Mouse (Mus musculus): Measurements from ENCODE around the gene Swap70. TPM values are rescaled to one million over a fixed set of nuclear protein-coding genes. Genes with fewer than 3 reads are reported as not detected.

Swap70 gene
- total and polyA plus RNA-seq, 3 experiments = 296 to 398 (median 370) TPM

- H3K36me3 ChIP-seq (replicated peaks in 1 of 2; ENCODE audit: control insufficient read depth in 1 of 2, insufficient read depth in 1 of 2, low read length in 1 of 2) = peaks cover 49 to 84% of the 10 kb centered on the region in 2 experiments
- TF ChIP-seq SIN3A (IDR thresholded peaks at IDR 0.05; ENCODE audit: low read length) (no peak), MXI1 (IDR thresholded peaks at IDR 0.05; ENCODE audit: low read depth, low read length) (no peak), USF2 (conservative IDR thresholded peaks at IDR 0.05; ENCODE audit: low read depth, low read length) (no peak), ZMIZ1 (IDR thresholded peaks at IDR 0.05; ENCODE audit: low read depth, low read length) (no peak), TCF12 (IDR thresholded peaks at IDR 0.05; ENCODE audit: low read depth, low read length) (no peak), MYC (IDR thresholded peaks at IDR 0.05; ENCODE audit: low read depth, low read length) (no peak), HCFC1 (IDR thresholded peaks at IDR 0.05; ENCODE audit: low read depth, low read length) (no peak), NRF1 (IDR thresholded peaks at IDR 0.05; ENCODE audit: low read depth, low read length) (no peak), EP300 (IDR thresholded peaks at IDR 0.05; ENCODE audit: low read length) (no peak), ELF1 (IDR thresholded peaks at IDR 0.05; ENCODE audit: low read depth, low read length) (no peak), NELFE (IDR thresholded peaks at IDR 0.05; ENCODE audit: low read depth, low read length) (no peak), MAZ (IDR thresholded peaks at IDR 0.05; ENCODE audit: low read depth, low read length) (no peak), CHD2 (IDR thresholded peaks at IDR 0.05; ENCODE audit: low read length) (no peak), CTCF (conservative IDR thresholded peaks at IDR 0.05 in 1 of 2, IDR thresholded peaks at IDR 0.05 in 1 of 2; ENCODE audit: low read depth in 2 of 2, low read length in 2 of 2) (no peak), SMC3 (IDR thresholded peaks at IDR 0.05; ENCODE audit: low read depth, low read length) (no peak), E2F4 (IDR thresholded peaks at IDR 0.05; ENCODE audit: insufficient replicate concordance, low read depth, low read length) (no peak), BHLHE40 (IDR thresholded peaks at IDR 0.05; ENCODE audit: low read depth, low read length) (no peak), CHD1 (IDR thresholded peaks at IDR 0.05; ENCODE audit: low read depth, low read length) (no peak), ZKSCAN1 (IDR thresholded peaks at IDR 0.05; ENCODE audit: borderline replicate concordance, low read depth, low read length) (no peak), MAFK (IDR thresholded peaks at IDR 0.05; ENCODE audit: insufficient replicate concordance, low read length) (no peak)
- no peak overlapping the region for H3K9ac ChIP-seq (ENCODE audit: insufficient read depth, low read depth)
- no peaks in the 10 kb centered on the region for H3K27me3 ChIP-seq (replicated peaks)
- no peak overlapping the region for H3K4me2 ChIP-seq (ENCODE audit: insufficient read depth, low read depth, poor library complexity, severe bottlenecking)
- no peak overlapping the region for H3K4me3 ChIP-seq (replicated peaks in 1 of 3; ENCODE audit: low read depth in 2 of 3, low read length in 2 of 3, poor library complexity in 1 of 3)
- H3K4me1 ChIP-seq (ENCODE audit: control insufficient read depth in 1 of 2, insufficient read depth in 2 of 2) = peaks cover 0 to 16% of the 10 kb centered on the region in 2 experiments; a peak in 2 of 4 replicates
- no peak overlapping the region for H3K27ac ChIP-seq (ENCODE audit: insufficient read depth, low read depth)
- dilution Hi-C loops (cut with MboI; ENCODE audit: extremely low pct_ligation_motif_present, extremely low pct_unique_long_range_greater_than_20kb, low sequenced_read_pairs) (no loop called here), in situ Hi-C loops (cut with MboI; ENCODE audit: low pct_ligation_motif_present, low pct_unique_long_range_greater_than_20kb, low sequenced_read_pairs) (no loop called here)
- peaks cover 12% of the 10 kb centered on the region for H3K9me3 ChIP-seq (replicated peaks; ENCODE audit: low read length)
- no peak for DNase-seq (ENCODE audit: extremely low read depth)
- no peaks in the 10 kb centered on the region for H3K79me2 ChIP-seq (replicated peaks; ENCODE audit: control insufficient read depth, extremely low read depth, insufficient read depth, poor library complexity, severe bottlenecking)
Observed at GRCm38 (mm10) chr7:110317412-110317811, 95.9 kb downstream of the Swap70 start.

GRCm38 (mm10) chr7:110318971-110319519 is 97.5 kb downstream of the Swap70 start:
- H3K27me3 ChIP-seq (replicated peaks) = no peaks in the 10 kb centered on the region
- DNase-seq (ENCODE audit: extremely low read depth) = no peak
- H3K9me3 ChIP-seq (replicated peaks; ENCODE audit: low read length) = peaks cover 12% of the 10 kb centered on the region
- no peaks in the 10 kb centered on the region for H3K79me2 ChIP-seq (replicated peaks; ENCODE audit: control insufficient read depth, extremely low read depth, insufficient read depth, poor library complexity, severe bottlenecking)
- H3K4me1 ChIP-seq (ENCODE audit: control insufficient read depth in 1 of 2, insufficient read depth in 2 of 2) = peaks cover 0 to 8% of the 10 kb centered on the region in 2 experiments; a peak in 1 of 4 replicates
- no peak overlapping the region for H3K9ac ChIP-seq (ENCODE audit: insufficient read depth, low read depth)
- in situ Hi-C loops (cut with MboI; ENCODE audit: low pct_ligation_motif_present, low pct_unique_long_range_greater_than_20kb, low sequenced_read_pairs) (no loop called here), dilution Hi-C loops (cut with MboI; ENCODE audit: extremely low pct_ligation_motif_present, extremely low pct_unique_long_range_greater_than_20kb, low sequenced_read_pairs) (no loop called here)
- no peak for TF ChIP-seq RAD21 (IDR thresholded peaks at IDR 0.05; ENCODE audit: low read depth, low read length)
- no peak for TF ChIP-seq HCFC1 (IDR thresholded peaks at IDR 0.05; ENCODE audit: low read depth, low read length)
- no peak for TF ChIP-seq NRF1 (IDR thresholded peaks at IDR 0.05; ENCODE audit: low read depth, low read length)
- no peak for TF ChIP-seq USF1 (IDR thresholded peaks at IDR 0.05; ENCODE audit: low read depth, low read length)
- TF ChIP-seq SIN3A (IDR thresholded peaks at IDR 0.05; ENCODE audit: low read length) = no peak
- no peak for TF ChIP-seq BHLHE40 (IDR thresholded peaks at IDR 0.05; ENCODE audit: low read depth, low read length)
- no peak for TF ChIP-seq ETS1 (conservative IDR thresholded peaks at IDR 0.05; ENCODE audit: low read depth, low read length)
- no peak for TF ChIP-seq MAX (IDR thresholded peaks at IDR 0.05; ENCODE audit: low read length)
- no peak for TF ChIP-seq TBP (conservative IDR thresholded peaks at IDR 0.05; ENCODE audit: low read depth, low read length)
- TF ChIP-seq NELFE (IDR thresholded peaks at IDR 0.05; ENCODE audit: low read depth, low read length) = no peak
- no peak for TF ChIP-seq MYC (IDR thresholded peaks at IDR 0.05; ENCODE audit: low read depth, low read length)
- TF ChIP-seq ZNF384 (IDR thresholded peaks at IDR 0.05; ENCODE audit: low read depth, low read length) = no peak
- no peak for TF ChIP-seq MXI1 (IDR thresholded peaks at IDR 0.05; ENCODE audit: low read depth, low read length)
- no peak for TF ChIP-seq CHD2 (IDR thresholded peaks at IDR 0.05; ENCODE audit: low read length)
- TF ChIP-seq ZKSCAN1 (IDR thresholded peaks at IDR 0.05; ENCODE audit: borderline replicate concordance, low read depth, low read length) = no peak
- H3K4me2 ChIP-seq (ENCODE audit: insufficient read depth, low read depth, poor library complexity, severe bottlenecking) = no peak overlapping the region
- no peak overlapping the region for H3K27ac ChIP-seq (ENCODE audit: insufficient read depth, low read depth)
- no peak overlapping the region for H3K4me3 ChIP-seq (replicated peaks in 1 of 3; ENCODE audit: low read depth in 2 of 3, low read length in 2 of 3, poor library complexity in 1 of 3)
- peaks cover 44 to 83% of the 10 kb centered on the region in 2 experiments for H3K36me3 ChIP-seq (replicated peaks in 1 of 2; ENCODE audit: control insufficient read depth in 1 of 2, insufficient read depth in 1 of 2, low read length in 1 of 2)

All from CH12.LX (cell line).